Mouse (Mus musculus) bone marrow macrophage, adult 2 months (primary cell): ENCODE measurements around the gene Gm17949.

Experiments used
- CTCF ChIP-seq: IDR thresholded peaks from 2 replicates; pipeline ENCODE4 v1.5.1; 2012; ENCODE audit warnings: low read depth, mild to moderate bottlenecking, low read length, moderate library complexity
- POLR2A ChIP-seq: IDR thresholded peaks from 2 replicates; pipeline ENCODE4 v1.6.1; 2012; ENCODE audit warnings: mild to moderate bottlenecking, low read depth, low read length, borderline replicate concordance

- TF ChIP-seq CTCF (no peak), POLR2A (no peak)
Measured at GRCm38 (mm10) chr17:56973956-56974707, 37.1 kb upstream of the Gm17949 start.
